Mouse (Mus musculus) bone marrow macrophage, adult 2 months (primary cell): ENCODE data around the gene Dtl.

Experiments
- CTCF ChIP-seq: IDR thresholded peaks from 2 replicates; pipeline ENCODE4 v1.5.1; 2012; ENCODE audit warnings: low read depth, mild to moderate bottlenecking, low read length, moderate library complexity
- POLR2A ChIP-seq: IDR thresholded peaks from 2 replicates; pipeline ENCODE4 v1.6.1; 2012; ENCODE audit warnings: mild to moderate bottlenecking, low read depth, low read length, borderline replicate concordance

GRCm38 (mm10) chr1:191611686-191612085 is 36.3 kb upstream of the Dtl start:
- TF ChIP-seq POLR2A (no peak), CTCF (no peak)
